Mouse (Mus musculus) hindbrain, embryonic 14.5 days (tissue): ENCODE measurements at regions not wholly inside any gene's neighbourhood (a gene's known extent, or its start where the extent isn't known, plus 50 kb on each side); places are given as distances from the start of the nearest gene placed in this dataset.

Experiments used
- ATAC-seq: fragments of 200-750 bp; cut with Nextera tagmentation; 2 replicates; pipeline ENCODE4 v1.8.0; 2017; ENCODE audit warnings: moderate number of reproducible peaks, mild to moderate bottlenecking, moderate TSS enrichment, moderate library complexity; ENCODE audit not compliant: low FRiP score
- DNase-seq: peaks from one replicate; pipeline ENCODE4 v3.0.0-alpha.2; 2015; ENCODE audit warnings: low spot score
- H3K27ac ChIP-seq: fragments of 300-500 bp; sonication (generic); 2 replicates; pipeline ENCODE4 v1.5.1; 2014; ENCODE audit warnings: mild to moderate bottlenecking, moderate library complexity
- H3K27me3 ChIP-seq: fragments of 300-500 bp; sonication (generic); 2 replicates; pipeline ENCODE4 v1.6.1; 2014; ENCODE audit warnings: mild to moderate bottlenecking, low read length, mixed read lengths; ENCODE audit not compliant: control insufficient read depth, insufficient read depth
- H3K36me3 ChIP-seq: fragments of 300-500 bp; sonication (generic); replicated peaks from 2 replicates; pipeline ENCODE4 v1.6.1; 2014; ENCODE audit not compliant: control insufficient read depth, insufficient read depth
- H3K4me1 ChIP-seq: fragments of 300-500 bp; sonication (generic); replicated peaks from 2 replicates; pipeline ENCODE4 v1.6.1; 2014; ENCODE audit warnings: antibody characterized with exemption, low read length, mixed read lengths; ENCODE audit not compliant: control insufficient read depth, insufficient read depth
- H3K4me2 ChIP-seq: fragments of 300-500 bp; sonication (generic); replicated peaks from 2 replicates; pipeline ENCODE4 v1.6.1; 2014; ENCODE audit warnings: mild to moderate bottlenecking, moderate library complexity
- H3K4me3 ChIP-seq: fragments of 300-500 bp; sonication (generic); replicated peaks from 2 replicates; pipeline ENCODE4 v1.5.1; 2014; ENCODE audit warnings: mild to moderate bottlenecking, low read length
- H3K9ac ChIP-seq: fragments of 300-500 bp; sonication (generic); 2 replicates; pipeline ENCODE4 v1.6.1; 2014
- H3K9me3 ChIP-seq: fragments of 300-500 bp; sonication (generic); 2 replicates; pipeline ENCODE4 v1.6.1; 2016; ENCODE audit warnings: low read length; ENCODE audit not compliant: control insufficient read depth
- WGBS: fragments of 180-500 bp; shearing (Covaris S2); extraction: QIAGEN DNeasy Blood & Tissue Kit; methylation state at CpG from one replicate; pipeline ENCODE4 v1.1.7; 2014; 5-methylcytosine and 5-hydroxymethylcytosine counted together

- Histone ChIP-seq H3K4me3 (no peak overlapping the region), H3K9ac (no peak overlapping the region), H3K27me3 (no peaks in the 10 kb centered on the region), H3K27ac (no peak overlapping the region), H3K36me3 (no peaks in the 10 kb centered on the region), H3K4me1 (no peaks in the 10 kb centered on the region), H3K4me2 (no peak overlapping the region), H3K9me3 (no peaks in the 10 kb centered on the region)
- ATAC-seq, result peak; percentile 88
- WGBS, result 21% methylated on average over 19 of the region's 19 CpGs
- DNase-seq, result peak; percentile 94
Observed at GRCm38 (mm10) chr16:9009361-9010083, 179.6 kb downstream of the 1810013L24Rik start.

GRCm38 (mm10) chr16:9011077-9011476 is 181.2 kb downstream of the 1810013L24Rik start:
- Histone ChIP-seq H3K4me2 (no peak overlapping the region), H3K27ac (no peak overlapping the region), H3K36me3 (no peaks in the 10 kb centered on the region), H3K27me3 (no peaks in the 10 kb centered on the region), H3K9me3 (no peaks in the 10 kb centered on the region), H3K4me3 (no peak overlapping the region), H3K4me1 (no peaks in the 10 kb centered on the region), H3K9ac (no peak overlapping the region)
- ATAC-seq (no peak), DNase-seq (no peak)
- 83% methylated on average over 1 of the region's 1 CpGs for WGBS

- no peaks in the 10 kb centered on the region for H3K4me1 ChIP-seq
- H3K9me3 ChIP-seq, result no peaks in the 10 kb centered on the region
- H3K9ac ChIP-seq, result no peak overlapping the region
- no peak overlapping the region for H3K27ac ChIP-seq
- H3K27me3 ChIP-seq, result no peaks in the 10 kb centered on the region
- H3K4me2 ChIP-seq, result no peak overlapping the region
- WGBS, result 78% methylated on average over 4 of the region's 4 CpGs
- no peak for DNase-seq
- H3K4me3 ChIP-seq, result no peak overlapping the region
- no peaks in the 10 kb centered on the region for H3K36me3 ChIP-seq
- no peak for ATAC-seq
Observed at GRCm38 (mm10) chr16:9011691-9012090, 181.8 kb downstream of the 1810013L24Rik start.

- H3K9me3 ChIP-seq, result no peaks in the 10 kb centered on the region
- no peak overlapping the region for H3K9ac ChIP-seq
- 77% methylated on average over 13 of the region's 13 CpGs for WGBS
- H3K4me3 ChIP-seq, result no peak overlapping the region
- H3K4me1 ChIP-seq, result 0 out of 2 replicates have a peak, but pooled peaks cover 4% of the 10 kb centered on the region
- H3K27me3 ChIP-seq, result no peaks in the 10 kb centered on the region
- H3K36me3 ChIP-seq, result no peaks in the 10 kb centered on the region
- ATAC-seq (no peak), DNase-seq (no peak)
- no peak overlapping the region for H3K4me2 ChIP-seq
- H3K27ac ChIP-seq, result no peak overlapping the region
Observed at GRCm38 (mm10) chr16:9016040-9016761, 186.3 kb downstream of the 1810013L24Rik start.

GRCm38 (mm10) chr16:9016762-9017086 is 186.8 kb downstream of the 1810013L24Rik start:
- H3K9ac ChIP-seq, result no peak overlapping the region
- H3K9me3 ChIP-seq, result no peaks in the 10 kb centered on the region
- H3K36me3 ChIP-seq, result no peaks in the 10 kb centered on the region
- H3K27me3 ChIP-seq, result no peaks in the 10 kb centered on the region
- H3K4me2 ChIP-seq, result no peak overlapping the region
- H3K4me3 ChIP-seq, result no peak overlapping the region
- no peak for ATAC-seq
- WGBS, result 93% methylated on average over 7 of the region's 7 CpGs
- no peak for DNase-seq
- no peak overlapping the region for H3K27ac ChIP-seq
- 0 out of 2 replicates have a peak, but pooled peaks cover 4% of the 10 kb centered on the region for H3K4me1 ChIP-seq

- no peak overlapping the region for H3K4me2 ChIP-seq
- no peak overlapping the region for H3K4me3 ChIP-seq
- 90% methylated on average over 4 of the region's 4 CpGs for WGBS
- H3K27me3 ChIP-seq, result no peaks in the 10 kb centered on the region
- H3K27ac ChIP-seq, result no peak overlapping the region
- no peaks in the 10 kb centered on the region for H3K36me3 ChIP-seq
- H3K9me3 ChIP-seq, result no peaks in the 10 kb centered on the region
- H3K9ac ChIP-seq, result no peak overlapping the region
- no peak for DNase-seq
- ATAC-seq, result no peak
- H3K4me1 ChIP-seq, result no peaks in the 10 kb centered on the region
Observed at GRCm38 (mm10) chr16:9030717-9031116, 200.8 kb downstream of the 1810013L24Rik start.

- H3K27ac ChIP-seq, result no peak overlapping the region
- no peaks in the 10 kb centered on the region for H3K4me1 ChIP-seq
- H3K4me2 ChIP-seq, result no peak overlapping the region
- H3K9me3 ChIP-seq, result no peaks in the 10 kb centered on the region
- no peaks in the 10 kb centered on the region for H3K27me3 ChIP-seq
- no peak for ATAC-seq
- WGBS, result 89% methylated on average over 6 of the region's 6 CpGs
- no peak for DNase-seq
- H3K4me3 ChIP-seq, result no peak overlapping the region
- no peak overlapping the region for H3K9ac ChIP-seq
- H3K36me3 ChIP-seq, result no peaks in the 10 kb centered on the region
Observed at GRCm38 (mm10) chr16:9043271-9043670, 213.4 kb downstream of the 1810013L24Rik start.

GRCm38 (mm10) chr16:9046864-9047263 is 217.0 kb downstream of the 1810013L24Rik start:
- Histone ChIP-seq H3K4me3 (no peak overlapping the region), H3K4me2 (no peak overlapping the region), H3K36me3 (no peaks in the 10 kb centered on the region), H3K9me3 (no peaks in the 10 kb centered on the region), H3K27ac (no peak overlapping the region), H3K27me3 (no peaks in the 10 kb centered on the region), H3K4me1 (no peaks in the 10 kb centered on the region), H3K9ac (no peak overlapping the region)
- DNase-seq (no peak), ATAC-seq (no peak)
- 91% methylated on average over 2 of the region's 2 CpGs for WGBS

- H3K27me3 ChIP-seq, result no peaks in the 10 kb centered on the region
- ATAC-seq (no peak), DNase-seq (no peak)
- no peak overlapping the region for H3K27ac ChIP-seq
- no peak overlapping the region for H3K9ac ChIP-seq
- no peak overlapping the region for H3K4me2 ChIP-seq
- H3K4me3 ChIP-seq, result no peak overlapping the region
- peaks cover 8% of the 10 kb centered on the region; the same call in 1 of the 2 replicates for H3K4me1 ChIP-seq
- 43% methylated on average over 4 of the region's 4 CpGs for WGBS
- no peaks in the 10 kb centered on the region for H3K36me3 ChIP-seq
- H3K9me3 ChIP-seq, result no peaks in the 10 kb centered on the region
Observed at GRCm38 (mm10) chr16:9054415-9054814, 224.5 kb downstream of the 1810013L24Rik start.
